Mouse (Mus musculus) hindbrain, embryonic 12.5 days (tissue): Measurements from ENCODE around the gene Ufsp1. TPM values are rescaled to one million over a fixed set of nuclear protein-coding genes. Genes with fewer than 3 reads are reported as not detected.

Experiments
- ATAC-seq: fragments of 200-750 bp; cut with Nextera tagmentation; 2 replicates; pipeline ENCODE4 v1.8.0; 2017; ENCODE audit warnings: moderate TSS enrichment; ENCODE audit not compliant: low FRiP score
- H3K27ac ChIP-seq: fragments of 300-500 bp; sonication (generic); 2 replicates; pipeline ENCODE4 v1.5.1; 2016; ENCODE audit warnings: mild to moderate bottlenecking
- H3K27me3 ChIP-seq: fragments of 300-500 bp; sonication (generic); 2 replicates; pipeline ENCODE4 v1.6.1; 2016; ENCODE audit warnings: mild to moderate bottlenecking
- H3K36me3 ChIP-seq: fragments of 300-500 bp; sonication (generic); 2 replicates; pipeline ENCODE4 v1.6.1; 2016; ENCODE audit warnings: mild to moderate bottlenecking
- H3K4me1 ChIP-seq: fragments of 300-500 bp; sonication (generic); 2 replicates; pipeline ENCODE4 v1.6.1; 2016
- H3K4me2 ChIP-seq: fragments of 300-500 bp; sonication (generic); replicated peaks from 2 replicates; pipeline ENCODE4 v1.6.1; 2016; ENCODE audit warnings: mild to moderate bottlenecking
- H3K4me3 ChIP-seq: fragments of 300-500 bp; sonication (generic); 2 replicates; pipeline ENCODE4 v1.5.1; 2016; ENCODE audit warnings: mild to moderate bottlenecking
- H3K9ac ChIP-seq: fragments of 300-500 bp; sonication (generic); 2 replicates; pipeline ENCODE4 v1.6.1; 2016; ENCODE audit warnings: mild to moderate bottlenecking, moderate library complexity
- H3K9me3 ChIP-seq: fragments of 300-500 bp; sonication (generic); replicated peaks from 2 replicates; pipeline ENCODE4 v1.6.1; 2016; ENCODE audit warnings: mild to moderate bottlenecking
- WGBS: fragments of 180-500 bp; shearing (Covaris S2); methylation state at CpG from one replicate; pipeline ENCODE4 v1.1.7; 2016; 5-methylcytosine and 5-hydroxymethylcytosine counted together
- polyA plus RNA-seq: library from polyadenylated mRNA; unstranded; fragments of >200 nt; fragmentation: Nextera tagmentation; extraction: Ambion mirVana; gene quantifications from 2 replicates; pipeline ENCODE4 v1.2.1, GENCODE M21; 2016

Gene Ufsp1
- polyA plus RNA-seq, 1 experiment from 2014 or later, result 10.3 TPM

- Histone ChIP-seq H3K4me2 (peak overlapping the region; percentile 93), H3K4me1 (peaks cover 28% of the 10 kb centered on the region), H3K9ac (peak overlapping the region; percentile 71), H3K27ac (peak overlapping the region; percentile 60; the same call in 1 of the 2 replicates), H3K27me3 (peaks cover 61% of the 10 kb centered on the region), H3K4me3 (peak overlapping the region; percentile 46), H3K36me3 (no peaks in the 10 kb centered on the region), H3K9me3 (no peaks in the 10 kb centered on the region)
- WGBS, result under 1% methylated on average over 47 of the region's 65 CpGs
- ATAC-seq, result peak; percentile 35; the same call in 1 of the 2 replicates
These were observed 6.3 kb upstream of the Ufsp1 start for GRCm38 (mm10) chr5:137287953-137288743.

- H3K4me2 ChIP-seq, result peak overlapping the region; percentile 93
- H3K27me3 ChIP-seq, result peaks cover 61% of the 10 kb centered on the region
- peak overlapping the region; percentile 71; the same call in 1 of the 2 replicates for H3K9ac ChIP-seq
- peaks cover 32% of the 10 kb centered on the region for H3K4me1 ChIP-seq
- H3K4me3 ChIP-seq, result peak overlapping the region; percentile 46
- H3K9me3 ChIP-seq, result no peaks in the 10 kb centered on the region
- no peaks in the 10 kb centered on the region for H3K36me3 ChIP-seq
- no peak for ATAC-seq
- WGBS, result 3% methylated on average over 25 of the region's 25 CpGs
- no peak overlapping the region for H3K27ac ChIP-seq
These were observed 5.4 kb upstream of the Ufsp1 start for GRCm38 (mm10) chr5:137288999-137289470.

GRCm38 (mm10) chr5:137289591-137290365 lies 4.7 kb upstream of the Ufsp1 start:
- WGBS, result 61% methylated on average over 13 of the region's 13 CpGs
- ATAC-seq, result no peak
- H3K36me3 ChIP-seq, result no peaks in the 10 kb centered on the region
- H3K27ac ChIP-seq, result peak overlapping the region; percentile 44; the same call in 1 of the 2 replicates
- H3K4me3 ChIP-seq, result peak overlapping the region; percentile 46
- H3K9me3 ChIP-seq, result no peaks in the 10 kb centered on the region
- peak overlapping the region; percentile 93 for H3K4me2 ChIP-seq
- H3K27me3 ChIP-seq, result peaks cover 61% of the 10 kb centered on the region
- peaks cover 34% of the 10 kb centered on the region for H3K4me1 ChIP-seq
- no peak overlapping the region for H3K9ac ChIP-seq

DNA sequence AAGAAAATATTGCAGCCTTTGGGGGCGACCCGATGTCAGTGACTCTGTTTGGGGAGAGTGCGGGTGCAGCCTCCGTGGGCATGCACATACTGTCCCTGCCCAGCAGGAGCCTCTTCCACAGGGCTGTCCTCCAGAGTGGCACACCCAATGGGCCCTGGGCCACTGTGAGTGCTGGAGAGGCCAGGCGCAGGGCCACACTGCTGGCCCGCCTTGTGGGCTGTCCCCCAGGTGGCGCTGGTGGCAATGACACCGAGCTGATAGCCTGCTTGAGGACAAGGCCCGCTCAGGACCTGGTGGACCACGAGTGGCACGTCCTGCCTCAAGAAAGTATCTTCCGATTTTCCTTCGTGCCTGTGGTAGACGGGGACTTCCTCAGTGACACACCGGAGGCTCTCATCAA lies 3.8 kb upstream of the Ufsp1 start:
- H3K27me3 ChIP-seq, result peaks cover 61% of the 10 kb centered on the region
- H3K9ac ChIP-seq, result no peak overlapping the region
- H3K36me3 ChIP-seq, result peaks cover 7% of the 10 kb centered on the region
- no peak for ATAC-seq
- H3K9me3 ChIP-seq, result no peaks in the 10 kb centered on the region
- peaks cover 40% of the 10 kb centered on the region for H3K4me1 ChIP-seq
- 26% methylated on average over 15 of the region's 15 CpGs for WGBS
- no peak overlapping the region for H3K27ac ChIP-seq
- H3K4me3 ChIP-seq, result no peak overlapping the region
- peak overlapping the region; percentile 23; the same call in 1 of the 2 replicates for H3K4me2 ChIP-seq

GRCm38 (mm10) chr5:137291381-137291926 lies 3.0 kb upstream of the Ufsp1 start:
- no peak overlapping the region for H3K27ac ChIP-seq
- H3K36me3 ChIP-seq, result peaks cover 15% of the 10 kb centered on the region
- H3K4me1 ChIP-seq, result peaks cover 40% of the 10 kb centered on the region
- 75% methylated on average over 15 of the region's 15 CpGs for WGBS
- peaks cover 61% of the 10 kb centered on the region for H3K27me3 ChIP-seq
- no peak overlapping the region for H3K4me2 ChIP-seq
- no peak overlapping the region for H3K9ac ChIP-seq
- no peak for ATAC-seq
- no peaks in the 10 kb centered on the region for H3K9me3 ChIP-seq
- H3K4me3 ChIP-seq, result no peak overlapping the region

DNA sequence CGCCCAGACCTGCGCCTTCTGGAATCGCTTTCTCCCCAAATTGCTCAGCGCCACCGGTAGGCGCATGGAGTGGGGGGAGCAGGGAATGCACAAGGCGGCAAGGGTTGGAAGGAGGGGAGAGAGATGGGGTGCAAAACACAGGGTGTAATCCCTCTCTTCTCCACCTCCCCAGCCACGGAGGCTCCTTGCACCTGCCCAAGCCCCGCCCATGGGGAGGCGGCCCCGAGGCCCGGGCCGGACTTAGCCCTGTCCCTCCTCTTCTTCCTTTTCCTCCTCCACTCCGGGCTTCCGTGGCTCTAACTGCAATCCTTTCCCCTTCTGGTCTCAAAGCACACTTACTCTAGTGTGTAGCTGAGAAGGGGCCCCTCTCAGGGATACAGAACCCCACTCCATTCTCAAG lies 1.1 kb upstream of the Ufsp1 start:
- no peaks in the 10 kb centered on the region for H3K9me3 ChIP-seq
- H3K4me1 ChIP-seq, result peaks cover 25% of the 10 kb centered on the region
- no peak for ATAC-seq
- peak overlapping the region; percentile 51 for H3K4me3 ChIP-seq
- H3K27me3 ChIP-seq, result peaks cover 48% of the 10 kb centered on the region
- peak overlapping the region; percentile 80 for H3K9ac ChIP-seq
- WGBS, result 0% methylated on average over 13 of the region's 15 CpGs
- H3K4me2 ChIP-seq, result peak overlapping the region; percentile 95
- H3K27ac ChIP-seq, result peak overlapping the region; percentile 79
- peaks cover 33% of the 10 kb centered on the region for H3K36me3 ChIP-seq

GRCm38 (mm10) chr5:137294744-137295093 lies 290 bp downstream of the Ufsp1 start:
- peak overlapping the region; percentile 95 for H3K4me2 ChIP-seq
- peaks cover 34% of the 10 kb centered on the region for H3K27me3 ChIP-seq
- H3K9me3 ChIP-seq, result no peaks in the 10 kb centered on the region
- H3K9ac ChIP-seq, result peak overlapping the region; percentile 80
- peak overlapping the region; percentile 51 for H3K4me3 ChIP-seq
- peaks cover 16% of the 10 kb centered on the region for H3K4me1 ChIP-seq
- WGBS, result 8% methylated on average over 18 of the region's 18 CpGs
- ATAC-seq, result peak; percentile 73
- peaks cover 48% of the 10 kb centered on the region for H3K36me3 ChIP-seq
- H3K27ac ChIP-seq, result peak overlapping the region; percentile 86

GRCm38 (mm10) chr5:137295296-137295695 lies 867 bp downstream of the Ufsp1 start:
- ATAC-seq, result no peak
- Histone ChIP-seq H3K36me3 (peaks cover 54% of the 10 kb centered on the region), H3K4me2 (peak overlapping the region; percentile 95), H3K9me3 (no peaks in the 10 kb centered on the region), H3K4me1 (peaks cover 16% of the 10 kb centered on the region), H3K9ac (peak overlapping the region; percentile 80), H3K4me3 (peak overlapping the region; percentile 51), H3K27me3 (peaks cover 28% of the 10 kb centered on the region), H3K27ac (no peak overlapping the region)
- WGBS, result 79% methylated on average over 9 of the region's 9 CpGs

DNA sequence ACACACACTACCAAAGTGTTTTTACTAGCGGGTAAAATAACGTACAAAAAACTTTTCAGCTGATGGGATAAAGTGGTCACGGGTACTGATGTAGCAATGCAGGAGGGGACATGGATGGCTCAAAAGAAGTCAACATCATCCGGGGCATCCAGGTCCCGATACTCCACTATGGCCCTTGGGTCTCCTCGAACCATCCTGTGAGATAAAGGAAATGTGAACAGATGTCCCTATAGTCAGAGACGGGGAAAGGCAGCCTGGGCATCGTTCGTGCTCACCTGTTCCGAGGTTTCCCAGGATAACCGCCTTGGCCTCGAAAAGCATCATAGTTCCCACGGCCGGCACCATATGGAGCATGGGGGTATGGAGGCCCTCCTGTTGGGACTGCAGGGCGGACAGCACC lies 1.3 kb downstream of the Ufsp1 start:
- 90% methylated on average over 15 of the region's 15 CpGs for WGBS
- Histone ChIP-seq H3K36me3 (peaks cover 58% of the 10 kb centered on the region), H3K4me3 (no peak overlapping the region)

DNA sequence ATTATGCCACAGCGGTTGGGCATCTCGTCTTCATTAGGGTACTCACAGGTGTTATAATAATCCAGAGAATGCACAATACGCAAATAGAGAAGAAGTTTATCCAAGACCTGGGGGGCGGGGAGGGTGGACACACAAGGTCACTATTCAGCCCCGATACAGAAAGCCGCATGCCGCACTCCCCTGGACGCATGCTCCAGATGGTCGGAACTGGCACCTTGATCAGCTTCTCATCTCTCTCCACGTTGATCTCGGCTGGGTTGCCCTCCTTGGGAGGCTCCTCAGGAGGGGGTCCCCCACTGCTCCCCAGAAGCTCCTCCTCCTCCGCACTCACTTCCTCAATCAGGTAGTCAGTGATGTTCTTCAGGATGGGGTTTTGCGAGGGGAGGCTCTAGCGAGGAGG lies 2.7 kb downstream of the Ufsp1 start:
- WGBS, result 91% methylated on average over 14 of the region's 14 CpGs
- Histone ChIP-seq H3K36me3 (peaks cover 72% of the 10 kb centered on the region), H3K27ac (no peak overlapping the region), H3K4me3 (no peak overlapping the region), H3K9me3 (no peaks in the 10 kb centered on the region), H3K9ac (no peak overlapping the region), H3K4me1 (peaks cover 16% of the 10 kb centered on the region), H3K4me2 (no peak overlapping the region), H3K27me3 (peaks cover 10% of the 10 kb centered on the region)
- ATAC-seq, result no peak

More for the DNA sequence above, 1.3 kb downstream of the Ufsp1 start:
- H3K27ac ChIP-seq, result no peak overlapping the region
- H3K4me2 ChIP-seq, result no peak overlapping the region
- H3K4me1 ChIP-seq, result peaks cover 16% of the 10 kb centered on the region
- peaks cover 24% of the 10 kb centered on the region for H3K27me3 ChIP-seq
- H3K9ac ChIP-seq, result no peak overlapping the region
- no peaks in the 10 kb centered on the region for H3K9me3 ChIP-seq
- no peak for ATAC-seq

DNA sequence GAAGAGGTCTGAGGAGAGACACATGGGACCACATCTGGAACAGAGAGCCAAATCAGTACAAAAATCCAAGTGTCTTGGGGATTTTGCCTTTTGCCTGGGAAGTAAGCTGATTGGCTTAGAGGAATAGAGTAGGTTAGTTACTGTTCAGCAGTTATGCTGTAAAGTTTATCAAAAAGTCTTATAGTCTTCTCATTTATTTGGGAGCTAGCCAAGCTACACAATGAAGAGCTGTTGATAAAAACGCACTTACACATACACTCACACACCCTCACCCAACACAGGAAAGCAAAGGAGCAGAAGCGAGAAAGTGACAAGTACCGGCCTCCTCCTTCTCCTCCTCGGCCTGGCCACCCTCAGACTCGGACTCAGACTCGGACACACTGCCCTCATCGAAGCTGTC lies 4.8 kb downstream of the Ufsp1 start:
- no peak overlapping the region for H3K4me3 ChIP-seq
- WGBS, result 94% methylated on average over 7 of the region's 7 CpGs
- H3K4me1 ChIP-seq, result peaks cover 8% of the 10 kb centered on the region
- H3K27ac ChIP-seq, result no peak overlapping the region
- H3K27me3 ChIP-seq, result no peaks in the 10 kb centered on the region
- no peak for ATAC-seq
- no peaks in the 10 kb centered on the region for H3K9me3 ChIP-seq
- H3K4me2 ChIP-seq, result no peak overlapping the region
- H3K9ac ChIP-seq, result no peak overlapping the region
- peaks cover 91% of the 10 kb centered on the region for H3K36me3 ChIP-seq

DNA sequence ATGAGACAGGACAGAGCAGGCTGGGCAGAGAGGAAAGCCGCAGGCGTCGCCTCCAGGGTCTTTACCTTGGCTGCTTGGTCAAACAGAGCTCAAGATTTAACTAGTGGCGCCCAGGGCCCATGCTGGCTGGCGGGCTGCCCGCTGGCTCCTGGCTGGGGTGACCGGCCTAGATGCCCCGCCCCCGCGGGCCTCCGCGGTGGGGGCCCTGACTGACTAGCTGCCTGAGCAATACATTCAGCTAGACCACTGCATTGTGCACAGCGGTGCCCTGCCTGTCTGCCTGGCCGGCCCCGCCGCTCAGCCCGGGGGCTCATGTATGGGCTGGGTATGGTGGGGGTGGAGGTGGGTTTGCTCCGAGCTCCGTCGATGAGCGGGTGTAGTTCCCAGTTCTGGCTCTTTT lies 6.8 kb downstream of the Ufsp1 start:
- Histone ChIP-seq H3K27me3 (no peaks in the 10 kb centered on the region), H3K4me2 (no peak overlapping the region), H3K4me1 (peaks cover 19% of the 10 kb centered on the region), H3K9me3 (no peaks in the 10 kb centered on the region), H3K9ac (no peak overlapping the region), H3K4me3 (no peak overlapping the region), H3K27ac (no peak overlapping the region), H3K36me3 (peaks cover 81% of the 10 kb centered on the region)
- WGBS, result 74% methylated on average over 21 of the region's 21 CpGs
- ATAC-seq, result no peak
